Mouse (Mus musculus): Measurements from ENCODE around the gene Kprp. TPM values are rescaled to one million over a fixed set of nuclear protein-coding genes. Genes with fewer than 3 reads are reported as not detected.
"Not testable (repeated sequence)": the region's sequence is repeated elsewhere in the genome, so short reads cannot be mapped to it uniquely, and the experiment has no call there.

Gene Kprp
- polyA plus RNA-seq (2012; rRNA removed) (0.03 TPM in 1 of 2 replicates, not detected in the other), polyA plus RNA-seq (2014; fragmentation: Nextera tagmentation; extraction: Ambion mirVana) (not detected in 2 replicates)

GRCm38 (mm10) chr3:92827108-92827507, at the start of gene Kprp:
Kprp (minus strand) TSS chr3:92827247.
- Histone ChIP-seq H3K27ac (replicated peaks; ENCODE audit: low read depth, low read length) (no peak within 1 kb of the TSS), H3K4me1 (ENCODE audit: control insufficient read depth, insufficient read depth, low read length) (no peaks in the 10 kb centered on the region), H3K9me3 (ENCODE audit: control insufficient read depth, low read length) (no peaks in the 10 kb centered on the region), H3K27me3 (ENCODE audit: control insufficient read depth, insufficient read depth, low read length) (no peaks in the 10 kb centered on the region), H3K4me2 (replicated peaks; ENCODE audit: low read depth, low read length, severe bottlenecking) (no peak within 1 kb of the TSS), H3K9ac (ENCODE audit: low read depth, low read length, severe bottlenecking) (no peak within 1 kb of the TSS), H3K36me3 (ENCODE audit: control insufficient read depth, insufficient read depth, low read length) (no peaks in the 10 kb centered on the region), H3K4me3 (replicated peaks; ENCODE audit: low read length) (no peak within 1 kb of the TSS)
- WGBS, result 44% methylated on average over 1 of the region's 1 CpGs
- ATAC-seq (ENCODE audit: low FRiP score, low read depth), result no peak
- peak; percentile 2 for DNase-seq (ENCODE audit: low spot score)
- no peak for TF ChIP-seq POLR2A (IDR thresholded peaks at IDR 0.05; ENCODE audit: borderline replicate concordance, extremely low read depth, insufficient read depth, insufficient read length)

- H3K27ac ChIP-seq (replicated peaks; ENCODE audit: low read depth, low read length), result no peak overlapping the region
- no peak overlapping the region for H3K4me2 ChIP-seq (replicated peaks; ENCODE audit: low read depth, low read length, severe bottlenecking)
- no peak for TF ChIP-seq POLR2A (IDR thresholded peaks at IDR 0.05; ENCODE audit: borderline replicate concordance, extremely low read depth, insufficient read depth, insufficient read length)
- H3K9ac ChIP-seq (ENCODE audit: low read depth, low read length, severe bottlenecking), result no peak overlapping the region
- ATAC-seq (ENCODE audit: low FRiP score, low read depth) (no peak), DNase-seq (ENCODE audit: low spot score) (no peak)
- H3K36me3 ChIP-seq (ENCODE audit: control insufficient read depth, insufficient read depth, low read length), result no peaks in the 10 kb centered on the region
- H3K4me3 ChIP-seq (replicated peaks; ENCODE audit: low read length), result no peak overlapping the region
- 88% methylated on average over 3 of the region's 3 CpGs for WGBS
- H3K9me3 ChIP-seq (ENCODE audit: control insufficient read depth, low read length), result no peaks in the 10 kb centered on the region
- H3K4me1 ChIP-seq (ENCODE audit: control insufficient read depth, insufficient read depth, low read length), result no peaks in the 10 kb centered on the region
- no peaks in the 10 kb centered on the region for H3K27me3 ChIP-seq (ENCODE audit: control insufficient read depth, insufficient read depth, low read length)
Measured at GRCm38 (mm10) chr3:92874180-92874579, 47.1 kb upstream of the Kprp start.

GRCm38 (mm10) chr3:92870116-92870515, 43.1 kb upstream of the Kprp start, which contains the start of gene 2310050C09Rik:
2310050C09Rik (minus strand) TSS chr3:92870216.
- DNase-seq (ENCODE audit: low spot score) (no peak), ATAC-seq (ENCODE audit: low FRiP score, low read depth) (no peak)
- Histone ChIP-seq H3K9me3 (ENCODE audit: control insufficient read depth, low read length) (no peaks in the 10 kb centered on the region), H3K36me3 (ENCODE audit: control insufficient read depth, insufficient read depth, low read length) (no peaks in the 10 kb centered on the region), H3K27ac (replicated peaks; ENCODE audit: low read depth, low read length) (no peak within 1 kb of the TSS), H3K4me2 (replicated peaks; ENCODE audit: low read depth, low read length, severe bottlenecking) (no peak within 1 kb of the TSS), H3K9ac (ENCODE audit: low read depth, low read length, severe bottlenecking) (no peak within 1 kb of the TSS), H3K4me1 (ENCODE audit: control insufficient read depth, insufficient read depth, low read length) (no peaks in the 10 kb centered on the region), H3K27me3 (ENCODE audit: control insufficient read depth, insufficient read depth, low read length) (no peaks in the 10 kb centered on the region), H3K4me3 (replicated peaks; ENCODE audit: low read length) (no peak within 1 kb of the TSS)
- 55% methylated on average over 4 of the region's 4 CpGs for WGBS
- no peak for TF ChIP-seq POLR2A (IDR thresholded peaks at IDR 0.05; ENCODE audit: borderline replicate concordance, extremely low read depth, insufficient read depth, insufficient read length)

GRCm38 (mm10) chr3:92851186-92851585, 24.1 kb upstream of the Kprp start, which contains the start of gene Lce1l:
Lce1l (minus strand) TSS chr3:92851286.
- 78% methylated on average over 3 of the region's 3 CpGs for WGBS

GRCm38 (mm10) chr3:92825808-92826207, 1.2 kb downstream of the Kprp start:
- no peak for DNase-seq (ENCODE audit: low spot score)
- H3K9me3 ChIP-seq (ENCODE audit: control insufficient read depth, low read length), result no peaks in the 10 kb centered on the region
- no peak for ATAC-seq (ENCODE audit: low FRiP score, low read depth)
- no peak for TF ChIP-seq POLR2A (IDR thresholded peaks at IDR 0.05; ENCODE audit: borderline replicate concordance, extremely low read depth, insufficient read depth, insufficient read length)
- no peaks in the 10 kb centered on the region for H3K36me3 ChIP-seq (ENCODE audit: control insufficient read depth, insufficient read depth, low read length)
- no peaks in the 10 kb centered on the region for H3K4me1 ChIP-seq (ENCODE audit: control insufficient read depth, insufficient read depth, low read length)
- no peaks in the 10 kb centered on the region for H3K27me3 ChIP-seq (ENCODE audit: control insufficient read depth, insufficient read depth, low read length)
- no peak overlapping the region for H3K9ac ChIP-seq (ENCODE audit: low read depth, low read length, severe bottlenecking)
- no peak overlapping the region for H3K4me2 ChIP-seq (replicated peaks; ENCODE audit: low read depth, low read length, severe bottlenecking)
- WGBS, result 17% methylated on average over 1 of the region's 1 CpGs
- no peak overlapping the region for H3K27ac ChIP-seq (replicated peaks; ENCODE audit: low read depth, low read length)
- H3K4me3 ChIP-seq (replicated peaks; ENCODE audit: low read length), result no peak overlapping the region

More at GRCm38 (mm10) chr3:92851186-92851585, 24.1 kb upstream of the Kprp start, which contains the start of gene Lce1l:
- no peak within 1 kb of the TSS for H3K4me2 ChIP-seq (replicated peaks; ENCODE audit: low read depth, low read length, severe bottlenecking)
- no peak for TF ChIP-seq POLR2A (IDR thresholded peaks at IDR 0.05; ENCODE audit: borderline replicate concordance, extremely low read depth, insufficient read depth, insufficient read length)
- ATAC-seq (ENCODE audit: low FRiP score, low read depth), result no peak
- no peak within 1 kb of the TSS for H3K4me3 ChIP-seq (replicated peaks; ENCODE audit: low read length)
- no peak for DNase-seq (ENCODE audit: low spot score)
- no peaks in the 10 kb centered on the region for H3K4me1 ChIP-seq (ENCODE audit: control insufficient read depth, insufficient read depth, low read length)
- no peak within 1 kb of the TSS for H3K9ac ChIP-seq (ENCODE audit: low read depth, low read length, severe bottlenecking)
- H3K9me3 ChIP-seq (ENCODE audit: control insufficient read depth, low read length), result no peaks in the 10 kb centered on the region
- no peaks in the 10 kb centered on the region for H3K36me3 ChIP-seq (ENCODE audit: control insufficient read depth, insufficient read depth, low read length)
- H3K27me3 ChIP-seq (ENCODE audit: control insufficient read depth, insufficient read depth, low read length), result no peaks in the 10 kb centered on the region
- H3K27ac ChIP-seq (replicated peaks; ENCODE audit: low read depth, low read length), result no peak within 1 kb of the TSS

GRCm38 (mm10) chr3:92816036-92816435, 11.0 kb downstream of the Kprp start:
- not testable (repeated sequence) for ATAC-seq (ENCODE audit: low FRiP score, low read depth); H3K4me2 ChIP-seq (replicated peaks; ENCODE audit: low read depth, low read length, severe bottlenecking); H3K4me3 ChIP-seq (replicated peaks; ENCODE audit: low read length); H3K27me3 ChIP-seq (ENCODE audit: control insufficient read depth, insufficient read depth, low read length); H3K9me3 ChIP-seq (ENCODE audit: control insufficient read depth, low read length); H3K36me3 ChIP-seq (ENCODE audit: control insufficient read depth, insufficient read depth, low read length); H3K4me1 ChIP-seq (ENCODE audit: control insufficient read depth, insufficient read depth, low read length); DNase-seq (ENCODE audit: low spot score); H3K9ac ChIP-seq (ENCODE audit: low read depth, low read length, severe bottlenecking); H3K27ac ChIP-seq (replicated peaks; ENCODE audit: low read depth, low read length)
- WGBS, result 88% methylated on average over 2 of the region's 2 CpGs
